Mouse (Mus musculus): Measurements from ENCODE around the gene Cracr2b. TPM values are rescaled to one million over a fixed set of nuclear protein-coding genes. Genes with fewer than 3 reads are reported as not detected.

Cracr2b gene
- polyA plus RNA-seq, 1 experiment from 2014 or later: 12.7 TPM

DNA sequence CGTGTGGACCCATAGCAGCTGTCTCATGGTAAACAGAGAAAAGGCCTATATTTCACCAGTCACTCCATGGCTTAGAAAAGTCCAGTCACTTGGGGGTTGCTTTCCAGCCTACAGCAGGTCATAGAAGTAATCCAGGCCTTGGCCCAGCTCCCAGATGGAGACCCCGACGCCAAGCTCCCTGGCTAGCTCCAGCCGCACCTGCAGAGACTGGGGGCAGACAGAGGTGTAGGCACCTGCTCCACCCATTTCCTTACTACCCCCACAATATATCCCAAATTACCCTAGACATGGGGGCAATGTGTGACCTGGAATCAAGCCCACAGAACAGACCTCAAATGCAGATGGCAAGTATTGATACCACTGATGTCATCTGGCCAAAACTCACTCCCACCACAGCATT, 35.0 kb downstream of the Cracr2b start:
- H3K36me3 ChIP-seq (ENCODE audit: control insufficient read depth, insufficient read depth): peaks cover 40% of the 10 kb centered on the region
- TF ChIP-seq CTCF (IDR thresholded peaks at IDR 0.05; ENCODE audit: low read depth): no peak
- H3K27me3 ChIP-seq (replicated peaks; ENCODE audit: control insufficient read depth, insufficient read depth, low read length): no peaks in the 10 kb centered on the region
- H3K27ac ChIP-seq (ENCODE audit: low read depth, low read length): no peak overlapping the region
- no peak overlapping the region for H3K9ac ChIP-seq (ENCODE audit: low read depth, low read length)
- no peak for ATAC-seq
- WGBS: 90% methylated on average over 4 of the region's 4 CpGs
- no peaks in the 10 kb centered on the region for H3K9me3 ChIP-seq (ENCODE audit: control insufficient read depth)
- H3K4me1 ChIP-seq (replicated peaks; ENCODE audit: control insufficient read depth, insufficient read depth, low read length): no peaks in the 10 kb centered on the region
- no peak overlapping the region for H3K4me3 ChIP-seq (ENCODE audit: low read depth, low read length)
- H3K4me2 ChIP-seq (replicated peaks; ENCODE audit: low read depth): no peak overlapping the region

DNA sequence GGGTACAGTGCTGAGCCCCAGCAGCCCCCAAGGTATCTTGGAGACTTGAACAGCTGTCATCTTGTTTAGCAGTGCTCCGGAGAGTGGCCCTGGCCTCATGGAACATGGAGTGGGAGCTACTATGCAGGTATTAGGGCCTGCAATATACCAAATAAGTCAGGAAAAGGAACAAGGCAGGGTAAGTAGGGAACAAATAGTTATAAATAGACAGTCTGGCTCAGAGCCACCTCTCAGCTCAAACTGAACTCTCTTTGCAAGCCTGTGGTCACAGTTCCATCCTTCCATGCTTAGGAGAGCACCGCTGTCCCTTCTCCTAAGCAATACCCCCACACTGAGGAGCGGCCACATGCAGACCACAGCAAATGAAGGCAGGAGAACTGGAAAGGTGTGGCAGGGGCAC, 36.7 kb downstream of the Cracr2b start:
- WGBS: 92% methylated on average over 3 of the region's 3 CpGs
- Histone ChIP-seq H3K36me3 (ENCODE audit: control insufficient read depth, insufficient read depth) (peaks cover 27% of the 10 kb centered on the region), H3K27ac (ENCODE audit: low read depth, low read length) (no peak overlapping the region), H3K27me3 (replicated peaks; ENCODE audit: control insufficient read depth, insufficient read depth, low read length) (no peaks in the 10 kb centered on the region), H3K9ac (ENCODE audit: low read depth, low read length) (no peak overlapping the region), H3K9me3 (ENCODE audit: control insufficient read depth) (no peaks in the 10 kb centered on the region), H3K4me2 (replicated peaks; ENCODE audit: low read depth) (no peak overlapping the region), H3K4me3 (ENCODE audit: low read depth, low read length) (no peak overlapping the region), H3K4me1 (replicated peaks; ENCODE audit: control insufficient read depth, insufficient read depth, low read length) (no peaks in the 10 kb centered on the region)
- TF ChIP-seq CTCF (IDR thresholded peaks at IDR 0.05; ENCODE audit: low read depth): no peak
- ATAC-seq: no peak

DNA sequence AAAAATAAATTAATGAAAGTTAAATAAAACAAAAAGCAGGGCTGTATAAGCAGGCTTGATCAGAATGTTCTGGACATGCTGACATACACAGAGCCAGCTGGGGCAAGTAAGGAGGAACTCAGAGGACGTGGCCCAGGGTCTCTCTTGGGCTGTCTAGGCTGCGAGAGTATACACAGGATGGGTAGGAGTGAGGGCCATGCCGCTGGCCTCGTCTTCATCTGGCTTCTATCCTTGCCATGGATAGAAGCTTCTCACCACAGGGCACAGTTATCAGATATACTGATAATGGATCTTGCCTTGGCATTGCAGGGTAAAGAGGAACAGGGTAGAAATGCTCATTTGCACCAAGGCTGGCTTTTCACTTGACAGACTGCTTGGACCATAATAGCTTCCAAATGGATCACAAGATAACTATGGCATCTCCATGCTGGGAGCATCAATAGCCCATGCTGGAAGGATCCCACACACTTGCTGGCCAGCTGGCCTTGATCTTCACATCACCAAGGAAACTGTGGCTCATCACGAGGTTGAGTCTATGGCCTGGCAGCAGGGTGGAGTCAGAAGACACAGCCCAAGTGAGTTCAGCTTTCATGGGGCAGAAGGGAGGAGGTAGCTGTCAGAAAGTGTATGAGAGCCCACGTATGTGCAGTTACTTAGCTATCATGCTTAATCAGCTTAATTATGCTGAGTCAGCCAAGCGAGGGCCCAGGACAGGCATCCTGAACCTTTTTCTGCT, 41.1 kb downstream of the Cracr2b start:
- Histone ChIP-seq H3K4me3 (ENCODE audit: low read depth, low read length) (no peak overlapping the region), H3K4me1 (replicated peaks; ENCODE audit: control insufficient read depth, insufficient read depth, low read length) (no peaks in the 10 kb centered on the region), H3K9me3 (ENCODE audit: control insufficient read depth) (no peaks in the 10 kb centered on the region), H3K9ac (ENCODE audit: low read depth, low read length) (no peak overlapping the region), H3K27me3 (replicated peaks; ENCODE audit: control insufficient read depth, insufficient read depth, low read length) (no peaks in the 10 kb centered on the region), H3K4me2 (replicated peaks; ENCODE audit: low read depth) (no peak overlapping the region), H3K27ac (ENCODE audit: low read depth, low read length) (no peak overlapping the region), H3K36me3 (ENCODE audit: control insufficient read depth, insufficient read depth) (peaks cover 7% of the 10 kb centered on the region; the same call in 1 of the 2 replicates)
- whole genome bisulfite sequencing: 84% methylated on average over 7 of the region's 7 CpGs
- ATAC-seq: no peak
- no peak for TF ChIP-seq CTCF (IDR thresholded peaks at IDR 0.05; ENCODE audit: low read depth)

DNA sequence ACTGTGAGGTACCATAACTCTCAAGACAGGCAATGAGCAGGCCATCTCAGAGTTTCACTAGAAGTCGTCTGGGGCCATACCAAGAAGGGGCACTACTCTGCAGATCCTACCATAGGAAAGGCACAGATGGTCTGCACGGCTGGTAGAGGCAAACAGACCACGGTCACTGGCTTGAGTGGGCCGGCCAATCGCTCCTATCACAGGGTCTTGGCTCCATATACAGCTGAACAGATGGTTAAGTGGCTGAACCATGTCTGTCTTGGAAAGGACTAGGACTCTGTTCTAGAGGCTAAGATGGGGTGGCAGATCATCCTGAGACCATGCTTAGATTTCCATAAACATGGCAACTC, 41.6 kb downstream of the Cracr2b start:
- H3K4me2 ChIP-seq (replicated peaks; ENCODE audit: low read depth): no peak overlapping the region
- no peak for TF ChIP-seq CTCF (IDR thresholded peaks at IDR 0.05; ENCODE audit: low read depth)
- WGBS: 86% methylated on average over 5 of the region's 5 CpGs
- H3K4me1 ChIP-seq (replicated peaks; ENCODE audit: control insufficient read depth, insufficient read depth, low read length): no peaks in the 10 kb centered on the region
- H3K4me3 ChIP-seq (ENCODE audit: low read depth, low read length): no peak overlapping the region
- H3K36me3 ChIP-seq (ENCODE audit: control insufficient read depth, insufficient read depth): peaks cover 7% of the 10 kb centered on the region; the same call in 1 of the 2 replicates
- no peak for ATAC-seq
- H3K27ac ChIP-seq (ENCODE audit: low read depth, low read length): no peak overlapping the region
- no peaks in the 10 kb centered on the region for H3K27me3 ChIP-seq (replicated peaks; ENCODE audit: control insufficient read depth, insufficient read depth, low read length)
- no peak overlapping the region for H3K9ac ChIP-seq (ENCODE audit: low read depth, low read length)
- H3K9me3 ChIP-seq (ENCODE audit: control insufficient read depth): no peaks in the 10 kb centered on the region

DNA sequence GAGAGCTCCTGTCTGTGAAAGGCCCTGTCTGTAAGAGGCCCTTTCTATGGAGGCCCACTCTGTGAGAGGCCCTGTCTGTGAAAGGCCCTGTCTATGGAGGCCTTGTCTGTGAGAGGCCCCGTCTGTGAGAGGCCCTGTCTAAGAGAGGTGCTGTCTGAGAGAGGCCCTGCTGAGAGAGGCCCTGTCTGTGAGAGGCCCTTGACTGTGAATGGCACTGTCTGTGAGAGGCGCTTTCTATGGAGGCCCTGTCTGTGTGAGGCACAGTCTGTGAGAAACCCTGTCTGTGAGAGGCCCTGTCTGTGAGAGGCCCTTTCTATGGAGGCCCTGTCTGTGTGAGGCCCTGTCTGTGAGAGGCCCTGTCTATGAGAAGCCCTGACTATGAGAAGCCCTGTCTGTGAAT, 45.4 kb downstream of the Cracr2b start:
- 55% methylated on average over 2 of the region's 2 CpGs for WGBS
- no peak for TF ChIP-seq CTCF (IDR thresholded peaks at IDR 0.05; ENCODE audit: low read depth)
- no peak overlapping the region for H3K9ac ChIP-seq (ENCODE audit: low read depth, low read length)
- no peaks in the 10 kb centered on the region for H3K4me1 ChIP-seq (replicated peaks; ENCODE audit: control insufficient read depth, insufficient read depth, low read length)
- peak overlapping the region; percentile 31 for H3K27ac ChIP-seq (ENCODE audit: low read depth, low read length)
- no peak overlapping the region for H3K4me2 ChIP-seq (replicated peaks; ENCODE audit: low read depth)
- no peaks in the 10 kb centered on the region for H3K9me3 ChIP-seq (ENCODE audit: control insufficient read depth)
- H3K27me3 ChIP-seq (replicated peaks; ENCODE audit: control insufficient read depth, insufficient read depth, low read length): no peaks in the 10 kb centered on the region
- H3K36me3 ChIP-seq (ENCODE audit: control insufficient read depth, insufficient read depth): peaks cover 6% of the 10 kb centered on the region; the same call in 1 of the 2 replicates
- peak; percentile 29 for ATAC-seq
- no peak overlapping the region for H3K4me3 ChIP-seq (ENCODE audit: low read depth, low read length)

DNA sequence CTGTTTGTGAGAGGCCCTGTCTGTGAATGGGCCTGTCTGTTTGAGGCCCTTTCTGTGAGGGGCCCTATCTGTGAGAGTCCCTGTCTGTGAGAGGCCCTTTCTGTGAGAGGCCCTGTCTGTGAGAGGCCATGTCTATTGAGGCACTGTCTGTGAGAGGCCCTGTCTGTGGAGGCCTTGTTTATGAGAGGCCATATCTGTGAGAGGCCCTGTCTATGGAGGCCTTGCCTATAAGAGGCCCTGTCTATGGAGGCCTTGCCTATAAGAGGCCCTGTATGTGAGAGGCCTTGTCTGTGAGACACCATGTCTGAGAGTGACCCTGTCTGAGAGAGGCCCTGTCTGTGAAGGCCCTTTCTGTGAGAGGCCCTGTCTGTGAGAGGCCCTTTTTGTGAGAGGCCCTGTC, 47.3 kb downstream of the Cracr2b start:
- H3K9ac ChIP-seq (ENCODE audit: low read depth, low read length): no peak overlapping the region
- no peak for TF ChIP-seq CTCF (IDR thresholded peaks at IDR 0.05; ENCODE audit: low read depth)
- peak; percentile 91 for ATAC-seq
- no peak overlapping the region for H3K4me2 ChIP-seq (replicated peaks; ENCODE audit: low read depth)
- H3K27ac ChIP-seq (ENCODE audit: low read depth, low read length): peak overlapping the region; percentile 87
- H3K27me3 ChIP-seq (replicated peaks; ENCODE audit: control insufficient read depth, insufficient read depth, low read length): no peaks in the 10 kb centered on the region
- H3K4me3 ChIP-seq (ENCODE audit: low read depth, low read length): no peak overlapping the region
- peaks cover 17% of the 10 kb centered on the region; the same call in 1 of the 2 replicates for H3K36me3 ChIP-seq (ENCODE audit: control insufficient read depth, insufficient read depth)
- H3K9me3 ChIP-seq (ENCODE audit: control insufficient read depth): no peaks in the 10 kb centered on the region
- H3K4me1 ChIP-seq (replicated peaks; ENCODE audit: control insufficient read depth, insufficient read depth, low read length): no peaks in the 10 kb centered on the region

Data from intestine, postnatal 0 days (tissue).